Mouse (Mus musculus) thymus, adult 2 months (tissue): ENCODE results near the gene Rhbdd1. TPM values are rescaled to one million over a fixed set of nuclear protein-coding genes. Genes with fewer than 3 reads are reported as not detected.

Source experiments
- DNase-seq: peaks from one replicate; pipeline ENCODE4 v3.0.0; 2021
- H3K27ac ChIP-seq: fragments of 200-500 bp; 2 replicates; pipeline ENCODE4 v1.5.1; 2012; ENCODE audit warnings: low read length, control low read depth; ENCODE audit not compliant: control insufficient read depth, insufficient read depth
- H3K27me3 ChIP-seq: fragments of 200-500 bp; 2 replicates; pipeline ENCODE4 v1.6.1; 2012; ENCODE audit warnings: mild to moderate bottlenecking, low read length, moderate library complexity, mixed read lengths; ENCODE audit not compliant: control insufficient read depth, insufficient read depth
- H3K36me3 ChIP-seq: fragments of 200-500 bp; 2 replicates; pipeline ENCODE4 v1.6.1; 2012; ENCODE audit warnings: mild to moderate bottlenecking, low read length, moderate library complexity; ENCODE audit not compliant: control insufficient read depth, insufficient read depth
- H3K4me1 ChIP-seq: fragments of 200-500 bp; replicated peaks from 2 replicates; pipeline ENCODE4 v1.6.1; 2012; ENCODE audit warnings: low read length; ENCODE audit not compliant: control insufficient read depth, insufficient read depth
- H3K4me3 ChIP-seq: fragments of 200-500 bp; 2 replicates; pipeline ENCODE4 v1.5.1; 2012; ENCODE audit warnings: mild to moderate bottlenecking, low read length, control low read depth, moderate library complexity; ENCODE audit not compliant: control insufficient read depth, insufficient read depth
- CTCF ChIP-seq: fragments of 200-500 bp; IDR thresholded peaks from 2 replicates; pipeline ENCODE4 v1.5.1; 2012; ENCODE audit warnings: mild to moderate bottlenecking, control low read depth, low read length, moderate library complexity, borderline replicate concordance; ENCODE audit not compliant: control insufficient read depth, poor library complexity, insufficient read depth; ENCODE audit errors: extremely low read depth
- POLR2A ChIP-seq: fragments of 200-500 bp; IDR thresholded peaks from 2 replicates; pipeline ENCODE4 v1.6.1; 2012; ENCODE audit warnings: mild to moderate bottlenecking, low read length, control low read depth, moderate library complexity; ENCODE audit not compliant: control insufficient read depth, poor library complexity, insufficient read depth; ENCODE audit errors: extremely low read depth
- WGBS: fragments of 180-500 bp; shearing (Covaris S2); methylation state at CpG from one replicate; pipeline ENCODE4 v1.1.7; 2018; 5-methylcytosine and 5-hydroxymethylcytosine counted together
- polyA plus RNA-seq: library from polyadenylated mRNA; depleted of rRNA; stranded (reverse); fragments of >200 nt; gene quantifications from 2 replicates; pipeline ENCODE4 v1.2.3, GENCODE M21; 2012

Gene Rhbdd1
- polyA plus RNA-seq, 1 experiment, result 10.7 TPM

- TF ChIP-seq CTCF (no peak), POLR2A (no peak)
- Histone ChIP-seq H3K4me1 (no peaks in the 10 kb centered on the region), H3K36me3 (no peaks in the 10 kb centered on the region), H3K4me3 (no peak overlapping the region), H3K27ac (no peak overlapping the region), H3K27me3 (no peaks in the 10 kb centered on the region)
- WGBS, result 90% methylated on average over 4 of the region's 4 CpGs
- no peak for DNase-seq
Measured at GRCm38 (mm10) chr1:82412085-82412484, 95.8 kb downstream of the Rhbdd1 start.

GRCm38 (mm10) chr1:82414434-82415045 lies 98.3 kb downstream of the Rhbdd1 start:
- Histone ChIP-seq H3K4me1 (no peaks in the 10 kb centered on the region), H3K4me3 (no peak overlapping the region), H3K27ac (no peak overlapping the region), H3K36me3 (no peaks in the 10 kb centered on the region), H3K27me3 (no peaks in the 10 kb centered on the region)
- DNase-seq, result no peak
- TF ChIP-seq POLR2A (no peak), CTCF (no peak)
- 96% methylated on average over 3 of the region's 3 CpGs for WGBS

GRCm38 (mm10) chr1:82415641-82416040 lies 99.4 kb downstream of the Rhbdd1 start:
- TF ChIP-seq CTCF (no peak), POLR2A (no peak)
- Histone ChIP-seq H3K27me3 (no peaks in the 10 kb centered on the region), H3K36me3 (no peaks in the 10 kb centered on the region), H3K4me1 (no peaks in the 10 kb centered on the region), H3K27ac (no peak overlapping the region), H3K4me3 (no peak overlapping the region)
- 97% methylated on average over 4 of the region's 4 CpGs for WGBS
- DNase-seq, result no peak

- Histone ChIP-seq H3K27me3 (no peaks in the 10 kb centered on the region), H3K27ac (no peak overlapping the region), H3K4me3 (no peak overlapping the region), H3K36me3 (no peaks in the 10 kb centered on the region), H3K4me1 (peaks cover 10% of the 10 kb centered on the region)
- WGBS, result 96% methylated on average over 5 of the region's 5 CpGs
- no peak for DNase-seq
- TF ChIP-seq POLR2A, result no peak
- TF ChIP-seq CTCF, result no peak
Measured at GRCm38 (mm10) chr1:82427729-82428128, 111.5 kb downstream of the Rhbdd1 start.

- Histone ChIP-seq H3K27ac (no peak overlapping the region), H3K36me3 (no peaks in the 10 kb centered on the region), H3K4me1 (peaks cover 10% of the 10 kb centered on the region), H3K27me3 (no peaks in the 10 kb centered on the region), H3K4me3 (no peak overlapping the region)
- no peak for TF ChIP-seq CTCF
- DNase-seq, result no peak
- WGBS, result 78% methylated on average over 1 of the region's 1 CpGs
Measured at GRCm38 (mm10) chr1:82429061-82429460, 112.8 kb downstream of the Rhbdd1 start.

GRCm38 (mm10) chr1:82432919-82433648 lies 116.8 kb downstream of the Rhbdd1 start:
- Histone ChIP-seq H3K4me3 (no peak overlapping the region), H3K27me3 (no peaks in the 10 kb centered on the region), H3K4me1 (peaks cover 10% of the 10 kb centered on the region), H3K27ac (no peak overlapping the region), H3K36me3 (no peaks in the 10 kb centered on the region)
- DNase-seq, result peak; percentile 23
- WGBS, result 85% methylated on average over 15 of the region's 15 CpGs
- no peak for TF ChIP-seq POLR2A
- no peak for TF ChIP-seq CTCF

- TF ChIP-seq CTCF, result no peak
- no peak for TF ChIP-seq POLR2A
- Histone ChIP-seq H3K4me3 (no peak overlapping the region), H3K36me3 (no peaks in the 10 kb centered on the region), H3K27ac (no peak overlapping the region), H3K27me3 (no peaks in the 10 kb centered on the region), H3K4me1 (peaks cover 10% of the 10 kb centered on the region)
- DNase-seq, result no peak
- 90% methylated on average over 5 of the region's 5 CpGs for WGBS
Measured at GRCm38 (mm10) chr1:82433649-82434005, 117.4 kb downstream of the Rhbdd1 start.
